In the genomic region with DNA sequence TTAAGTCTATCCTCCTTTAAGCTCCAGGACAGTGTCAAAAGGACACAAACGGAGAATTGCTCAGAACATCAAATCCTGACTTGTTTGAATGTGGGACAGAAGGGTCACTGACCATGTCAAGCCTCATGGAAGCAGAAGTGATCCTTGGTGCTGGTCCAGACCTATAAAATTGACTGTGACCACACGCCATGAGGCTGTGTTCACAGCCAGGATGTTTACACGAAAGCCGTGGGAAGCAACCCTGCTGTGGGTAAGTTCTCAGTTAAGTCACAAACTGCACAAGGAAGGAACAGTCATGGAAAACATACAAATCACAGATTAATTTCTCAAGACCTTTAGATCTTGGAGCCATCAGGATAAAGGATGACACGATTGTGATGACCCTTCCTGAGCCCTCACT, we compare ENCODE assay signal across 22 mouse cellular contexts.
DNase-seq lines count a peak whose midpoint lies in the region; ATAC-seq and TF ChIP-seq lines count a peak whose summit lies in the region.
"Had no signal": no experiment of that assay in that cellular context is flagged by ENCODE, and none has a peak within 500 bp of the region (broad histone marks: within the 10 kb centered on the region; RNA-seq: fewer than 3 reads in every experiment).

No protein-coding gene starts in this region.

- H3K4me1 ChIP-seq in lung, embryonic 14.5 days (ENCODE audit: insufficient read depth), result no peaks in the 10 kb centered on the region
- no peaks in the 10 kb centered on the region; the same call in 1 of the 2 replicates for H3K4me1 ChIP-seq in lung, adult 2 months (ENCODE audit: control insufficient read depth, insufficient read depth, low read length)
- H3K4me1 ChIP-seq in hindbrain, embryonic 12.5 days, result no peaks in the 10 kb centered on the region
- H3K4me1 ChIP-seq: embryonic facial prominence, embryonic 13.5 days; forebrain, embryonic 15.5 days; heart, embryonic 15.5 days had no signal

- H3K4me2 ChIP-seq in lung, embryonic 14.5 days, result no peak overlapping the region
- no peak overlapping the region for H3K4me2 ChIP-seq in hindbrain, embryonic 12.5 days (replicated peaks)
- H3K4me2 ChIP-seq: embryonic facial prominence, embryonic 13.5 days; forebrain, embryonic 15.5 days; heart, embryonic 11.5 days; heart, embryonic 15.5 days; hindbrain, embryonic 14.5 days had no signal

- peak; percentile 29 for DNase-seq in lung, embryonic 14.5 days
- DNase-seq in lung, adult 2 months, result no peak
- DNase-seq in 416B (ENCODE audit: low read depth), result peak; percentile 40
- peak; percentile 3 for DNase-seq in lung, postnatal 36 days
- DNase-seq in urinary bladder, postnatal 4 days (ENCODE audit: low spot score in 2 of 2), result no peak
- DNase-seq: adrenal gland, postnatal 14 days; cerebellum, adult 11-12 months; cerebellum, adult 9-10 months; cerebellum, postnatal 25 days; gastrocnemius, postnatal 36 days; heart, adult 18-20 months; heart, postnatal 14 days had no signal

- no peak; the same call in 1 of the 2 replicates for ATAC-seq in lung, embryonic 14.5 days (ENCODE audit: insufficient read depth)
- ATAC-seq in monocyte, adult 5-6 weeks (replicated peaks; ENCODE audit: insufficient number of reproducible peaks, low FRiP score, low TSS enrichment, poor library complexity, severe bottlenecking), result 0 out of 2 replicates have a peak, but pooled peaks have one; percentile 31
- ATAC-seq in hindbrain, embryonic 12.5 days (ENCODE audit: low FRiP score), result no peak
- ATAC-seq: activated CD4-positive, CD25-positive, alpha-beta regulatory T cell, adult 4 months; forebrain, embryonic 15.5 days; Patski had no signal

- TF ChIP-seq CTCF in lung, embryonic 14.5 days (IDR thresholded peaks at IDR 0.05; ENCODE audit: low read depth), result no peak
- TF ChIP-seq CTCF in lung, adult 2 months (IDR thresholded peaks at IDR 0.05; ENCODE audit: insufficient read depth, low read length), result no peak

- H3K27me3 ChIP-seq in lung, embryonic 14.5 days (ENCODE audit: insufficient read depth, low read length), result no peaks in the 10 kb centered on the region
- H3K27me3 ChIP-seq in hindbrain, embryonic 12.5 days, result no peaks in the 10 kb centered on the region
- H3K27me3 ChIP-seq: CH12.LX; embryonic facial prominence, embryonic 13.5 days; forebrain, embryonic 15.5 days; heart, embryonic 15.5 days had no signal

- no peak overlapping the region for H3K4me3 ChIP-seq in lung, embryonic 14.5 days (ENCODE audit: low read depth, low read length)
- no peak overlapping the region for H3K4me3 ChIP-seq in lung, adult 2 months (replicated peaks; ENCODE audit: extremely low read depth, low read depth, low read length)
- no peak overlapping the region for H3K4me3 ChIP-seq in hindbrain, embryonic 12.5 days
- H3K4me3 ChIP-seq: embryonic facial prominence, embryonic 13.5 days; forebrain, embryonic 15.5 days; heart, embryonic 15.5 days had no signal

- H3K36me3 ChIP-seq in lung, embryonic 14.5 days (ENCODE audit: insufficient read depth), result no peaks in the 10 kb centered on the region
- no peaks in the 10 kb centered on the region for H3K36me3 ChIP-seq in hindbrain, embryonic 12.5 days
- H3K36me3 ChIP-seq: embryonic facial prominence, embryonic 13.5 days; forebrain, embryonic 15.5 days; heart, embryonic 15.5 days had no signal

- no peak overlapping the region for H3K27ac ChIP-seq in lung, embryonic 14.5 days (ENCODE audit: low read depth)
- H3K27ac ChIP-seq in hindbrain, embryonic 12.5 days, result no peak overlapping the region
- H3K27ac ChIP-seq: embryonic facial prominence, embryonic 13.5 days; forebrain, embryonic 15.5 days; heart, embryonic 15.5 days; hindbrain, embryonic 14.5 days had no signal

- no peak for TF ChIP-seq POLR2A in lung, adult 2 months (IDR thresholded peaks at IDR 0.05; ENCODE audit: borderline replicate concordance, extremely low read depth, low read depth, low read length)

- H3K9me3 ChIP-seq in lung, embryonic 14.5 days (ENCODE audit: low read depth, low read length), result no peaks in the 10 kb centered on the region
- no peaks in the 10 kb centered on the region for H3K9me3 ChIP-seq in hindbrain, embryonic 12.5 days (replicated peaks)
- H3K9me3 ChIP-seq: embryonic facial prominence, embryonic 13.5 days; forebrain, embryonic 15.5 days; heart, embryonic 15.5 days had no signal

- WGBS in lung, embryonic 14.5 days, result 44% methylated on average over 5 of the region's 5 CpGs
- 41% methylated on average over 5 of the region's 5 CpGs for WGBS in lung, adult 2 months
- 71% methylated on average over 5 of the region's 5 CpGs for WGBS in hindbrain, embryonic 12.5 days

- no peak overlapping the region for H3K9ac ChIP-seq in lung, embryonic 14.5 days
- H3K9ac ChIP-seq in hindbrain, embryonic 12.5 days, result no peak overlapping the region
- H3K9ac ChIP-seq: embryonic facial prominence, embryonic 13.5 days; forebrain, embryonic 15.5 days; heart, embryonic 15.5 days; hindbrain, embryonic 14.5 days had no signal

Comparison
In these comparisons a context has a peak if more than half of its experiments do, and no peak if none do; other contexts are left out.
1. DNase-seq: peak in lung, embryonic 14.5 days (single experiment), 416B (single experiment) and lung, postnatal 36 days (single experiment); none in lung, adult 2 months (single experiment) and urinary bladder, postnatal 4 days (0 of 2).